Mouse (Mus musculus) T-helper 17 cell (primary cell): ENCODE data around the gene Slc10a6.

Experiments
- in situ Hi-C, 2 experiments: fragments of 300-600 bp; cut with MboI, MseI; formaldehyde crosslinking; loops; 1 replicate in 1 of 2; 2 replicates in 1 of 2; pipeline ENCODE4 v1.15.1; 2025; ENCODE audit warnings: high pct_unique_total_duplicates in 2 of 2

Slc10a6 gene

DNA sequence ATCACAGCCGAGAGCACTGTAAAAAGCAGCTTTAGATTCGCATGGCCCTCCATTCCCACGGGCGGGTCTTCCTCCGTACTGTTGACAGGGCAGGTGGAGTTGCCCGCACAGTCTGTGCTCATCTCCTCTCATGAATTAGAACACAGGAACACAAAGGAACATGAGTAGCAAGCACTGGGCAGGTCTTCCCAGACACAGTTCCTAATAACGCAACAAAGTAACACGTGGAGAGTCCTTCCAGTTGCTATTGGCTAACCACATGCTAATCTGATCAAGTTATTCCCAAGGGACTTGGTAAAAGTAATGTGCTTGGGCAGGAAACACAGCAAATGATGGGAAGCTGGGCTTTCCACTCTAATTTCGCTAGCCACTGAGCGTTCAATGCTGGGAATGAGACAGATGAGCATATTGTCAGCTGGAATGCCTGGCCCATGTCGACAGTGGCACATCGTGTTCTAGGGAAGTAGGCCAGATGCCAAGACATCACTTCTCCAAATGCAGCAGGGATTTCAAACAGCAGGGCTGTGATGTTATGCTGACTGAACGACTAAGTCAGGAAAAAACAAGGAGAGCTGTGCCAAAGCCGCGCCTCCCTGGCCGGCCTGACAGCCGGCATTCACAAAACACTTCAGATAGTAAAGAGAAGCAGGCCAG, at the start of gene Slc10a6:
Gene Slc10a6 (minus strand): TSS at position 293 of the 654 bp plus-strand sequence.
- in situ Hi-C loops: loop anchor here in 1 of 2 experiments (10.0 kb wide), 1 partner anchor 814 kb away; no protein-coding TSS in a partner anchor

- in situ Hi-C loops: loop anchor here (5.0 to 10.0 kb wide), 2 partner anchors 143 to 236 kb away; partner anchors contain the start of gene Klhl8 (in 1 of the 2)
Observed at GRCm38 (mm10) chr5:103678974-103679373, 49.8 kb upstream of the Slc10a6 start.

- in situ Hi-C loops: loop anchor here (5.0 to 10.0 kb wide), 2 partner anchors 144 to 237 kb away; partner anchors contain the start of gene Klhl8 (in 1 of the 2)
Observed at GRCm38 (mm10) chr5:103677894-103678293, 48.7 kb upstream of the Slc10a6 start.

GRCm38 (mm10) chr5:103676289-103676881, 47.2 kb upstream of the Slc10a6 start:
- in situ Hi-C loops: loop anchor here (5.0 to 10.0 kb wide), 2 partner anchors 146 to 238 kb away; partner anchors contain the start of gene Klhl8 (in 1 of the 2)

DNA sequence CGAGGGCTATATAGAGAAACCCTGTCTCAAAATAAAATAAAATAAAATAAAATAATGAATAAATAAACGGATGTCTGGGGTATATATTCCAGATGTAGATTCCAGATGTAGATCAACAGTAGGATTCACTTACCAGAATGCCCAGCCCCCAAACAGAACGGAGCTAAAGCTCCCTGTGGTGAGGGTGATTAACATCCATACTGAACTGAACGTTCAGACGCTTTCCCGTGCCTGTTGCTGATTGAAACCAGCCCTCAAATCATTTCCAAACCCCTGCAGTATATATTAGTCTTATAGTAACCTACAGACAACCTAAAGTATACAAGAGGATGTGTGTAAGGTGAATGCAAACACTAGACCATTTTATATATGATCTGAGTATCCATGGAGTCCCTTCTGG, 45.3 kb upstream of the Slc10a6 start:
- in situ Hi-C loops: loop anchor here in 1 of 2 experiments (10.0 kb wide), 1 partner anchor 240 kb away; the partner anchor contains the start of gene Klhl8

DNA sequence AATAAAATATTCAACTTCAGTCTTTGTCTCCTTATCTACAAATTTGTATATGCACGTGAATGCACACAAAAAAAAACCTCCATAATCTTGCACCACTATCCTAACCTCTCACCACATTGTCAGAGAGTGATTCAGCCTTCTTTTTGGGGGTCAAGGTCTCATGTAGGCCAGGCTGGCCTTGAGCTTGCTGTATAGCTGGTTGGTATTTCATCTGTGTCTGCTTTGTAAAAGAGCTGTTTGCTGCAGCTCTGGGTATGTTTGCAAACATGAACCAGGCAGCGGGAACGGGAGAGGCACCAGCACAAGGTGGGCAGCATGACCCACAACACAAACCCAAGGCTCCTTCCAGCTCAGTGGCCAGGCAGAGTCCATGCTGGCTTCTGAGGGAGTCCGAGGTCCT, 44.4 kb upstream of the Slc10a6 start:
- in situ Hi-C loops: loop anchor here in 1 of 2 experiments (10.0 kb wide), 1 partner anchor 241 kb away; the partner anchor contains the start of gene Klhl8

- in situ Hi-C loops: loop anchor here in 1 of 2 experiments (10.0 kb wide), 1 partner anchor 243 kb away; the partner anchor contains the start of gene Klhl8
Observed at GRCm38 (mm10) chr5:103671858-103672257, 42.7 kb upstream of the Slc10a6 start.

GRCm38 (mm10) chr5:103665876-103666275, 36.7 kb upstream of the Slc10a6 start:
- in situ Hi-C loops: no loop called here

DNA sequence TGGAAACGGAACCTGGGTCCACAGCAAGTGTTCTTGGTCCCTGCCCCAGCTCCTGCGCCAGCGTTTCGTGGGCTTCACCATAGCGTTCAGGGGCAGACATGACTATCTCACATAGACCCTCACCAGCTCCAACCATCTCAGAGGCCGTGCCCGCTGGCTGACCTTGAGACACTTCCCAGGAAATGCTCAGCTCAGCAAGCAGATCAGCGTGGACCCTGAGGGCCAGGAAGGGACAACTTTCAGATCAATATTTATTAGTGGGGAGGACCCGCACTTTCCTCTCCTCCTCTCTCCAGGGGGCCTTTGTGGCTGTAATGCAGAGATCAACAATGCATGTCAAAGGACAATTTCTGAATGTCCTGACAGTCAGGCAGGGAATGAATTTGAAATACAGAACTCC, 35.7 kb upstream of the Slc10a6 start:
- in situ Hi-C loops: no loop called here

- in situ Hi-C loops: loop anchor here (5.0 kb wide), 1 partner anchor 312 kb away; no protein-coding TSS in a partner anchor
Observed at GRCm38 (mm10) chr5:103659571-103659970, 30.4 kb upstream of the Slc10a6 start.

DNA sequence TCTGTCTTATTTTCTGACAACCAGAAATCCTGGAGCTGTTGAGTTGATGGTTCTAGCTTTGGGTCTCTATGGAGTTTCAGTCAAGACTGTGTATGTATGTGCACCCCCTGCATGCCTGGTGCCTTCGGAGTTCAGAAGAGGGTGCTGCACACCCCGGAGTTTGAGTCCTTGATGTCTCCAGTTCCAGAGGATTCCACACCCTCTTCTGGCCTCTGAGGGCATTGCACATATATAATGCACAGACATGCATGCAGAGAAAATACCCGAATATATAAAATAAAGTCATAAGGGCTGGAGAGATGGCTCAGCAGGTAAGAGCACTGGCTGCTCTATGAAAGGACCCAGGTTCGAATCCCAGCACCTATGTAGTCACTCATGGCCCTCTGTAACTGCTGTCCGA, 29.7 kb upstream of the Slc10a6 start:
- in situ Hi-C loops: loop anchor here (5.0 kb wide), 1 partner anchor 312 kb away; no protein-coding TSS in a partner anchor

DNA sequence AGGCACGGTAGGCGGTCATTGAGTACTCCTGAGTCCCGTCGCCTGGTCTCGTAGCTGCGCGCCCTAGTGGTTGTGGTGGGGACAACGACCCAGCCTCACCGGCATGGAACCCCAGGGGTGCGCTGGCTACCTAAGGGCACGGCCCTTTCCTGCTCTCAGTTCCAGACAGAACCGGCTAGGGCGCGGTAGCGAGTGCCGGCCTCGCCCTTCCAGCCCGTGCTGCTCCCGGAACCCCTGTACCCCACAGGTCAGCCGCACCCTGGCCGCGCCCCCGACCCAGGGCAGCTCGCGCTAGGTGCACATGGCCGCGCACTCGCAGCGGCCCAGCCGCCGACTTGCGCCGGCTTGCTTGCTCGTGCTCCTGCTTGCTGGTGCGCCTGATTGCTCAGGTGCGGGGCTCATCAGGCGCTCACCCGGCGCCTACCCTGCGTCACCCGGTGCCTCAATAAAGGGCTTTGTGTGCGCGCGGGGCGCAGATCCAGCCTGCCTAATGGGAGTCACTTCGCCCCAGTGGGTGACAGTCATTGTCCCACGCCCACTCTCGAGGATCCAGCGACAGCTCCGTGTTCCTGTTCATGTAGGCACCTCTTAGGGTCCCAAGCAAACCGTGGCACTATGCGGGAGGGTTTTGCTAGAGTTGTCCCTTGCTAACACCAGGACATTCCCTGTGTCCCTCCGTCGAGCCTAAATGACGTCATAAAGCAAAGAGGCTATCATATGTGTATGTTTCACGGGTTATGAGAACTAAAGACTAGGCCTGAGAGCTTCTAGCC, 26.3 kb upstream of the Slc10a6 start, which contains the start of gene 1700016H13Rik:
Gene 1700016H13Rik (minus strand): TSS at position 665 of the 773 bp plus-strand sequence.
- in situ Hi-C loops: loop anchor here (5.0 kb wide), 1 partner anchor 308 kb away; no protein-coding TSS in a partner anchor

DNA sequence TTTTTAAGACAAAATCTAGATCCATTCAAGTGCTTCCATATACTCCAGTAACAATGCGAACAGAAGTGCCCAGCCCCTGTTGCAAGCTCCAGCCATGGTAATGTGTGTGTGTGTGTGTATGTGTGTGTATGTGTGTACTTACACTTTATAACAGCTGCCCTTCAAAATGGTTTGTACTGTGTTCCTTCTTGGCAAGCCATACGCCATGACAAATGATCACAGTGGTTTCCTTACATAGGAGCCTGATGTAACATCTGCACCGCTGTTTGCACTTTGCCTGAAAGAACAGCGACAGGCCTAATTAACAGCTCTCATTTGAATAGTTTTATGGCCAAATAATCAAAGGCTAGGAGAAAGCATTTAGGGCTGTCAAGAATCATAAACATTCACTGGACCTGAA, 25.6 kb upstream of the Slc10a6 start:
- in situ Hi-C loops: loop anchor here (5.0 kb wide), 1 partner anchor 307 kb away; no protein-coding TSS in a partner anchor

- in situ Hi-C loops: no loop called here
Observed at GRCm38 (mm10) chr5:103654225-103654624, 25.0 kb upstream of the Slc10a6 start.

GRCm38 (mm10) chr5:103647320-103647719, 18.1 kb upstream of the Slc10a6 start:
- in situ Hi-C loops: no loop called here

DNA sequence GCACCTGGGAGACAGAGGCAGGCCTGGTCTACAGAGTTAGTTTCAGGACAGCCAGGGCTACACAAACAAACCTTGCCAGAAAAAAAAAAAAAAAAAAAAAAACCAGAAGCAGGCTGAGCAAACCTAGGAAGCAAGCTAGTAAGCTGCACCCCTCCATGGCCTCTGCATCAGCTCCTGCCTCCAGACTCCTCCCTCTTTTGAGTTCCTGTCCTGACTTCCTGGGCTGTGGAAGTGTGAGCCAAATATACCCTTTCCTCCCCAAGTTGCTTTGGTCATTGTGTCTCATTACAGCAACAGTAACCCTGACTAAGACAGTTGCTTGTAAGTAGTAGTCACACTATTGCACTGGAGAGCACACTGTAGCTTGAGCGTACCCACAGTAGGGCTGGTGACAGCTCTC, 15.0 kb upstream of the Slc10a6 start:
- in situ Hi-C loops: no loop called here

GRCm38 (mm10) chr5:103637162-103637561, 8.0 kb upstream of the Slc10a6 start:
- in situ Hi-C loops: no loop called here

DNA sequence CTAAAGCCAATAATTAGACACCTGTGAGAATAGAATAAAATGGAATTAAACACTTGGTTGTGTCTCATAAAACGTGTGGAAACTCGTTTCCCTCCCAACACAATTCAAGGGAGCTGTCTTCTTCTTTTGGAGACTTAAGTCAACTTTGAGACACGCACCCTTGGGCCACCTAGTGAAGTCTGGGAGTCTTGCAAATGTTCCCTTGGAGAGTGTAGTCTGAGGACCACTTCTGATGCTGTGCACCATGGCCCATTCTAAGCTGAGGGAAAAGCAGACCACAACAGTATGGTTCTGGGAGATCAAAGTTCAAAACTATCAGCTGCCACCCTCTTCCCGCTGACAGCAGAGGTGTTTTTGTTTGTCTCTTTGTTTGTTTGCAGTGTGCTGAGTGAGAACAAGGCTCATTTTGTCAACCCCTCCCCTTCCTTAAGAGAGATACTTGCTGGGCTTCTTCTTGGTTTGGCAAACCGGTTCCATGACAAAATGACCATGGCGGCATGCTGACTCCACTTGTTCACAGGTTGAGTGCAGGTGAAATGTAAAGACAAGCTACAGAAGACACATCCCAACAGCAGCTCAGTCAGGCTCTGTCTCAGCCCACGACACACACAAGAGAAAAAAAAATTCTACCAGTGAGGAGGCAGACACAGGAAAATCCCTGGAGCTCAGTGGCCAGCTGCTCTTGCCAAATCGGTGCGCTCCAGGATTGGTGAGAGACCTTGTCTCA, 814 bp upstream of the Slc10a6 start:
- in situ Hi-C loops: loop anchor here in 1 of 2 experiments (10.0 kb wide), 1 partner anchor 815 kb away; no protein-coding TSS in a partner anchor

- in situ Hi-C loops: loop anchor here in 1 of 2 experiments (10.0 kb wide), 1 partner anchor 814 kb away; no protein-coding TSS in a partner anchor
Observed at GRCm38 (mm10) chr5:103628499-103628898, 704 bp downstream of the Slc10a6 start.

- in situ Hi-C loops: loop anchor here in 1 of 2 experiments (10.0 kb wide), 1 partner anchor 810 kb away; no protein-coding TSS in a partner anchor
Observed at GRCm38 (mm10) chr5:103624831-103625230, 4.4 kb downstream of the Slc10a6 start.
